Mouse (Mus musculus) hindbrain, embryonic 12.5 days (tissue): ENCODE results near the gene Mthfd1l. TPM values are rescaled to one million over a fixed set of nuclear protein-coding genes. Genes with fewer than 3 reads are reported as not detected.

Experiments used
- ATAC-seq: fragments of 200-750 bp; cut with Nextera tagmentation; 2 replicates; pipeline ENCODE4 v1.8.0; 2017; ENCODE audit warnings: moderate TSS enrichment; ENCODE audit not compliant: low FRiP score
- H3K27ac ChIP-seq: fragments of 300-500 bp; sonication (generic); 2 replicates; pipeline ENCODE4 v1.5.1; 2016; ENCODE audit warnings: mild to moderate bottlenecking
- H3K27me3 ChIP-seq: fragments of 300-500 bp; sonication (generic); 2 replicates; pipeline ENCODE4 v1.6.1; 2016; ENCODE audit warnings: mild to moderate bottlenecking
- H3K36me3 ChIP-seq: fragments of 300-500 bp; sonication (generic); 2 replicates; pipeline ENCODE4 v1.6.1; 2016; ENCODE audit warnings: mild to moderate bottlenecking
- H3K4me1 ChIP-seq: fragments of 300-500 bp; sonication (generic); 2 replicates; pipeline ENCODE4 v1.6.1; 2016
- H3K4me2 ChIP-seq: fragments of 300-500 bp; sonication (generic); replicated peaks from 2 replicates; pipeline ENCODE4 v1.6.1; 2016; ENCODE audit warnings: mild to moderate bottlenecking
- H3K4me3 ChIP-seq: fragments of 300-500 bp; sonication (generic); 2 replicates; pipeline ENCODE4 v1.5.1; 2016; ENCODE audit warnings: mild to moderate bottlenecking
- H3K9ac ChIP-seq: fragments of 300-500 bp; sonication (generic); 2 replicates; pipeline ENCODE4 v1.6.1; 2016; ENCODE audit warnings: mild to moderate bottlenecking, moderate library complexity
- H3K9me3 ChIP-seq: fragments of 300-500 bp; sonication (generic); replicated peaks from 2 replicates; pipeline ENCODE4 v1.6.1; 2016; ENCODE audit warnings: mild to moderate bottlenecking
- WGBS: fragments of 180-500 bp; shearing (Covaris S2); methylation state at CpG from one replicate; pipeline ENCODE4 v1.1.7; 2016; 5-methylcytosine and 5-hydroxymethylcytosine counted together
- polyA plus RNA-seq: library from polyadenylated mRNA; unstranded; fragments of >200 nt; fragmentation: Nextera tagmentation; extraction: Ambion mirVana; gene quantifications from 2 replicates; pipeline ENCODE4 v1.2.1, GENCODE M21; 2016

Gene Mthfd1l
- polyA plus RNA-seq, 1 experiment from 2014 or later, result 8.3 TPM

GRCm38 (mm10) chr10:4139531-4139930 is 166.6 kb downstream of the Mthfd1l start:
- Histone ChIP-seq H3K27me3 (no peaks in the 10 kb centered on the region), H3K27ac (no peak overlapping the region), H3K9ac (no peak overlapping the region), H3K4me3 (no peak overlapping the region), H3K4me1 (no peaks in the 10 kb centered on the region), H3K36me3 (no peaks in the 10 kb centered on the region), H3K4me2 (no peak overlapping the region), H3K9me3 (no peaks in the 10 kb centered on the region)
- 67% methylated on average over 3 of the region's 3 CpGs for WGBS
- ATAC-seq, result no peak

- no peaks in the 10 kb centered on the region for H3K9me3 ChIP-seq
- no peak overlapping the region for H3K27ac ChIP-seq
- H3K36me3 ChIP-seq, result no peaks in the 10 kb centered on the region
- 64% methylated on average over 7 of the region's 7 CpGs for WGBS
- H3K4me2 ChIP-seq, result no peak overlapping the region
- H3K4me3 ChIP-seq, result no peak overlapping the region
- ATAC-seq, result no peak
- no peak overlapping the region for H3K9ac ChIP-seq
- H3K27me3 ChIP-seq, result no peaks in the 10 kb centered on the region
- no peaks in the 10 kb centered on the region; the same call in 1 of the 2 replicates for H3K4me1 ChIP-seq
These were observed 168.8 kb downstream of the Mthfd1l start for GRCm38 (mm10) chr10:4141689-4142088.

- no peak overlapping the region for H3K4me2 ChIP-seq
- WGBS, result 86% methylated on average over 10 of the region's 10 CpGs
- no peak for ATAC-seq
- no peaks in the 10 kb centered on the region; the same call in 1 of the 2 replicates for H3K4me1 ChIP-seq
- H3K36me3 ChIP-seq, result no peaks in the 10 kb centered on the region
- H3K9me3 ChIP-seq, result no peaks in the 10 kb centered on the region
- no peak overlapping the region for H3K9ac ChIP-seq
- H3K27ac ChIP-seq, result no peak overlapping the region
- H3K27me3 ChIP-seq, result no peaks in the 10 kb centered on the region
- H3K4me3 ChIP-seq, result no peak overlapping the region
These were observed 169.9 kb downstream of the Mthfd1l start for GRCm38 (mm10) chr10:4142816-4143215.

- H3K4me1 ChIP-seq, result no peaks in the 10 kb centered on the region; the same call in 1 of the 2 replicates
- H3K4me3 ChIP-seq, result no peak overlapping the region
- H3K9me3 ChIP-seq, result no peaks in the 10 kb centered on the region
- H3K36me3 ChIP-seq, result no peaks in the 10 kb centered on the region
- H3K27me3 ChIP-seq, result no peaks in the 10 kb centered on the region
- WGBS, result 80% methylated on average over 1 of the region's 1 CpGs
- no peak overlapping the region for H3K27ac ChIP-seq
- ATAC-seq, result no peak
- H3K4me2 ChIP-seq, result no peak overlapping the region
- no peak overlapping the region for H3K9ac ChIP-seq
These were observed 170.5 kb downstream of the Mthfd1l start for GRCm38 (mm10) chr10:4143381-4143780.

GRCm38 (mm10) chr10:4145080-4145807 is 172.3 kb downstream of the Mthfd1l start:
- WGBS, result 63% methylated on average over 16 of the region's 16 CpGs
- Histone ChIP-seq H3K4me1 (no peaks in the 10 kb centered on the region; the same call in 1 of the 2 replicates), H3K27ac (no peak overlapping the region), H3K9me3 (no peaks in the 10 kb centered on the region), H3K27me3 (no peaks in the 10 kb centered on the region), H3K4me2 (no peak overlapping the region), H3K36me3 (no peaks in the 10 kb centered on the region), H3K9ac (no peak overlapping the region), H3K4me3 (no peak overlapping the region)
- ATAC-seq, result no peak

GRCm38 (mm10) chr10:4146947-4147346 is 174.0 kb downstream of the Mthfd1l start:
- no peaks in the 10 kb centered on the region for H3K36me3 ChIP-seq
- no peak overlapping the region for H3K4me2 ChIP-seq
- no peak for ATAC-seq
- no peaks in the 10 kb centered on the region; the same call in 1 of the 2 replicates for H3K4me1 ChIP-seq
- H3K27ac ChIP-seq, result no peak overlapping the region
- H3K9ac ChIP-seq, result no peak overlapping the region
- H3K9me3 ChIP-seq, result no peaks in the 10 kb centered on the region
- 90% methylated on average over 4 of the region's 4 CpGs for WGBS
- H3K27me3 ChIP-seq, result no peaks in the 10 kb centered on the region
- no peak overlapping the region for H3K4me3 ChIP-seq

- Histone ChIP-seq H3K27ac (no peak overlapping the region), H3K4me1 (no peaks in the 10 kb centered on the region; the same call in 1 of the 2 replicates), H3K27me3 (no peaks in the 10 kb centered on the region), H3K36me3 (no peaks in the 10 kb centered on the region), H3K4me2 (no peak overlapping the region), H3K9me3 (no peaks in the 10 kb centered on the region), H3K4me3 (no peak overlapping the region), H3K9ac (no peak overlapping the region)
- 91% methylated on average over 4 of the region's 4 CpGs for WGBS
- ATAC-seq, result no peak
These were observed 178.2 kb downstream of the Mthfd1l start for GRCm38 (mm10) chr10:4151159-4151558.

GRCm38 (mm10) chr10:4151862-4152776 is 179.2 kb downstream of the Mthfd1l start:
- Histone ChIP-seq H3K9me3 (no peaks in the 10 kb centered on the region), H3K4me2 (no peak overlapping the region), H3K27ac (no peak overlapping the region), H3K36me3 (no peaks in the 10 kb centered on the region), H3K4me1 (no peaks in the 10 kb centered on the region), H3K27me3 (no peaks in the 10 kb centered on the region), H3K9ac (no peak overlapping the region), H3K4me3 (no peak overlapping the region)
- ATAC-seq, result no peak
- WGBS, result 84% methylated on average over 12 of the region's 12 CpGs

GRCm38 (mm10) chr10:4153031-4153430 is 180.1 kb downstream of the Mthfd1l start:
- no peak overlapping the region for H3K4me3 ChIP-seq
- no peak overlapping the region for H3K27ac ChIP-seq
- H3K27me3 ChIP-seq, result no peaks in the 10 kb centered on the region
- no peaks in the 10 kb centered on the region for H3K9me3 ChIP-seq
- no peak for ATAC-seq
- no peaks in the 10 kb centered on the region for H3K4me1 ChIP-seq
- 94% methylated on average over 4 of the region's 4 CpGs for WGBS
- no peak overlapping the region for H3K9ac ChIP-seq
- no peak overlapping the region for H3K4me2 ChIP-seq
- no peaks in the 10 kb centered on the region for H3K36me3 ChIP-seq

- Histone ChIP-seq H3K36me3 (no peaks in the 10 kb centered on the region), H3K9me3 (no peaks in the 10 kb centered on the region), H3K27me3 (no peaks in the 10 kb centered on the region), H3K4me3 (no peak overlapping the region), H3K27ac (no peak overlapping the region), H3K4me1 (no peaks in the 10 kb centered on the region), H3K9ac (no peak overlapping the region), H3K4me2 (no peak overlapping the region)
- no peak for ATAC-seq
- 69% methylated on average over 6 of the region's 6 CpGs for WGBS
These were observed 181.1 kb downstream of the Mthfd1l start for GRCm38 (mm10) chr10:4154035-4154434.

- H3K9ac ChIP-seq, result no peak overlapping the region
- no peaks in the 10 kb centered on the region for H3K27me3 ChIP-seq
- 78% methylated on average over 5 of the region's 5 CpGs for WGBS
- no peaks in the 10 kb centered on the region for H3K36me3 ChIP-seq
- ATAC-seq, result no peak
- H3K4me2 ChIP-seq, result no peak overlapping the region
- H3K4me1 ChIP-seq, result no peaks in the 10 kb centered on the region
- no peak overlapping the region for H3K27ac ChIP-seq
- no peak overlapping the region for H3K4me3 ChIP-seq
- no peaks in the 10 kb centered on the region for H3K9me3 ChIP-seq
These were observed 182.6 kb downstream of the Mthfd1l start for GRCm38 (mm10) chr10:4155521-4155920.

GRCm38 (mm10) chr10:4158533-4158932 is 185.6 kb downstream of the Mthfd1l start:
- no peak for ATAC-seq

More at GRCm38 (mm10) chr10:4158533-4158932, 185.6 kb downstream of the Mthfd1l start:
- Histone ChIP-seq H3K4me3 (no peak overlapping the region), H3K9ac (no peak overlapping the region), H3K27ac (no peak overlapping the region), H3K27me3 (no peaks in the 10 kb centered on the region), H3K4me2 (no peak overlapping the region), H3K36me3 (no peaks in the 10 kb centered on the region), H3K4me1 (peaks cover 3% of the 10 kb centered on the region; the same call in 1 of the 2 replicates), H3K9me3 (no peaks in the 10 kb centered on the region)
- WGBS, result 84% methylated on average over 5 of the region's 5 CpGs
